Mouse (Mus musculus) CH12.LX (cell line): ENCODE measurements around the gene Sowaha.

Experiments
- CTCF ChIP-seq, 2 experiments: IDR thresholded peaks in 1 of 2; conservative IDR thresholded peaks in 1 of 2; 2 replicates each; pipeline ENCODE4 v1.5.1; 2011 to 2012; ENCODE audit warnings: low read depth in 2 of 2, low read length in 2 of 2, improper control_type of control experiment in 1 of 2, inconsistent platforms in 1 of 2, mild to moderate bottlenecking in 1 of 2, moderate library complexity in 1 of 2
- E2F4 ChIP-seq: IDR thresholded peaks from 2 replicates; pipeline ENCODE4 v1.6.1; 2011; ENCODE audit warnings: low read depth, low read length, improper control_type of control experiment; ENCODE audit not compliant: insufficient replicate concordance
- ELF1 ChIP-seq: IDR thresholded peaks from 2 replicates; pipeline ENCODE4 v1.6.1; 2014; ENCODE audit warnings: low read depth, mild to moderate bottlenecking, inconsistent platforms, low read length, improper control_type of control experiment
- POLR2A ChIP-seq: IDR thresholded peaks from 2 replicates; pipeline ENCODE4 v1.6.1; 2011; ENCODE audit warnings: low read depth, mild to moderate bottlenecking, improper control_type of control experiment, low read length
- RCOR1 ChIP-seq: conservative IDR thresholded peaks from 2 replicates; pipeline ENCODE4 v1.6.1; 2012; ENCODE audit warnings: low read depth, mild to moderate bottlenecking, inconsistent platforms, low read length, improper control_type of control experiment
- USF1 ChIP-seq: IDR thresholded peaks from 2 replicates; pipeline ENCODE4 v1.6.1; 2014; ENCODE audit warnings: low read depth, mild to moderate bottlenecking, inconsistent platforms, low read length, improper control_type of control experiment
- ZMIZ1 ChIP-seq: IDR thresholded peaks from 2 replicates; pipeline ENCODE4 v1.6.1; 2012; ENCODE audit warnings: low read depth, mild to moderate bottlenecking, inconsistent platforms, low read length, improper control_type of control experiment
- ZNF384 ChIP-seq: IDR thresholded peaks from 2 replicates; pipeline ENCODE4 v1.6.1; 2012; ENCODE audit warnings: low read depth, low read length, improper control_type of control experiment, inconsistent platforms

GRCm38 (mm10) chr11:53486351-53486750, 6.3 kb upstream of the Sowaha start:
- TF ChIP-seq RCOR1, result no peak
- no peak for TF ChIP-seq POLR2A
- TF ChIP-seq ZMIZ1, result no peak
- TF ChIP-seq CTCF (conservative IDR thresholded peaks at IDR 0.05 in 1 of 2, IDR thresholded peaks at IDR 0.05 in 1 of 2; ENCODE audit: low read depth in 2 of 2, low read length in 2 of 2), result no peak
- no peak for TF ChIP-seq ELF1
- no peak for TF ChIP-seq ZNF384
- no peak for TF ChIP-seq E2F4
- no peak for TF ChIP-seq USF1
